Mouse (Mus musculus): ENCODE results near the gene Tmem243.

Gene Tmem243

GRCm38 (mm10) chr5:9173295-9173694, 72.8 kb downstream of the Tmem243 start:
- DNase-seq (ENCODE audit: low read depth): no peak

GRCm38 (mm10) chr5:9186467-9186866, 86.0 kb downstream of the Tmem243 start:
- DNase-seq (ENCODE audit: low read depth): no peak

Measured in c-Kit-positive CD71-negative TER-119-negative erythroid progenitor cells, embryonic 14.5 days (primary cell).